Mouse (Mus musculus): ENCODE measurements at regions not wholly inside any gene's neighbourhood (a gene's known extent, or its start where the extent isn't known, plus 50 kb on each side); places are given as distances from the start of the nearest gene placed in this dataset.

- TF ChIP-seq POLR2A (IDR thresholded peaks at IDR 0.05; ENCODE audit: borderline replicate concordance, low read depth, low read length) (no peak), CTCF (IDR thresholded peaks at IDR 0.05; ENCODE audit: low read depth, low read length) (no peak)
These were observed 113.2 kb upstream of the Itgb1 start for GRCm38 (mm10) chr8:128572291-128572690.

All from bone marrow macrophage, adult 2 months (primary cell).